Mouse (Mus musculus) urinary bladder, postnatal 4 days (tissue): ENCODE measurements around the gene Olfr389.

Experiments used
- DNase-seq, 2 experiments: peaks; one replicate each; pipeline ENCODE4 v3.0.0; 2021 to 2022; ENCODE audit warnings: low spot score in 2 of 2

Olfr389 gene

DNA sequence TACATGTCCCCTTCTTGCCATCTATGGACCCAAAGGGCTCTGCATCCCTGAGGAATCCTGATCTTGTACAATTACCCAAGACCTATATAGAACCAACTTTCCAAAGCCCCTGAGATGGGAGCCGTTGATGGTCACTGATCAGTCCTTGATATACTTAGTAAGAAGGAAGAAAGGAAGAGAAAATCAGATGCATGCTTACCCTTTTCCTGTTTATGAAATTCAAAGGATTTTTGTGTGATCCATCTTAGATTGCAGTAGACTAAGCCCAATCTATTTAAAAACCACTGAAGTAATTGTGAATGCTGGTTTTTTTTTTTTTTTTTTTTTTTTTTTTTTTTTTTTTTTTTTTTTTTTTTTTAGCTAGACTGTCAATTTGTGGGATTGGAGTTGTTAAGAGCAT is at the start of gene Olfr389:
Gene Olfr389, minus strand, starts transcription at position 101 of the 400 bp plus-strand sequence.
- no peak for DNase-seq

DNA sequence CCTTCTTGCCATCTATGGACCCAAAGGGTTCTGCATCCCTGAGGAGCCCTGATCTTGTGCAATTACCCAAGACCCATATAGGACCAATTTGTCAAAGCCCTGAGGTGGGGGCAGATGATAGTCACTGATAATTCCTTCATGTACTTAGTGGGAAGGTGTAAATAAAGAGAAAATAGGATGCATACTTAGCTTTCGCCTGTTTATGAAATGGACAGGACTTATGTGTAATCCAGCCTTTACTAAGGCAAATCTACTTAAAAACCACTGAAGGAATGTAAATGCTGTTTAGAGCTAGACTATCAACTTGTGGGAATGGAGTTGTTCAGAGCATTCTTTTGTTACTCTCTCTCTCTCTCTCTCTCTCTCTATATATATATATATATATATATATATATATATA is 36.4 kb upstream of the Olfr389 start, which contains the start of gene Olfr392:
Gene Olfr392, minus strand, starts transcription at position 101 of the 400 bp plus-strand sequence.
- no peak for DNase-seq

DNA sequence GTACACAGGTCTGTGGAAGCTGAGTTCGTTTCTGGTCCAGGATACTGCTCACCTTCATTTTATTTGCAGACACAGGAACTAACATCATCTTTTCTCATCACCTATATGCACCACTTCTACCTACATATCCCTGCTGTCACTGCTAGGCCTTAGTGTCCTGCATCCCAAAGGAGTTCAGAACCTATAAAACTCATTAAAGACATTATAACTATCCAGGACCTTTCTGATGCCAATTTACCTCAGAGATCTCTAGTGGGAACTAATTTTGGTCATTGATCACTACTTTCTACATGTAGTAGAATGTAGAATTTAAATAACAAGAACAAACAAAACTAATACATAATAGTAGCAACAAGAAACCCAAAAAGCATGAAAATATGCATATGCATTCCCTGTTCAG is 22.4 kb upstream of the Olfr389 start, which contains the start of gene Olfr391-ps:
Gene Olfr391-ps, minus strand, starts transcription at position 101 of the 400 bp plus-strand sequence.
- no peak for DNase-seq

DNA sequence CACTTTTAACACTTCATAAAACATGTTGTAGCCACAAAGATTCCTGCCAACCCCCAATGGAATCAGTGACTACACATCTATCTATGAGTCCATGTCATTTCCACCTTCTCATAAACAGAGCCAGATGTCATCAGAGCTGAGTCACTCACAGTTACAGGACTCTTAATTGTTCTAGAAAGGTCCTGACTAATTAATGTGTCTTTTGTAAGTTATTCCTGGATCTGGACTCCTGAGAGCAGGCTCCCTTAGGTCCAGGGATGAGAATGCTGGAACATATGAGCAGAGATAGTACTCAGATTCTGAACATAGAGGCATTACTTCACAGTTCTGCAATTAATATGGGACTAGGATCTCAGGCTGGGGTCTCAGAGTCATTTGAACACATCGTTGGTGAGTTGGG is 2.2 kb upstream of the Olfr389 start, which contains the start of gene Olfr390:
Gene Olfr390, plus strand, starts transcription at position 301 of the 400 bp plus-strand sequence.
- DNase-seq = no peak

DNA sequence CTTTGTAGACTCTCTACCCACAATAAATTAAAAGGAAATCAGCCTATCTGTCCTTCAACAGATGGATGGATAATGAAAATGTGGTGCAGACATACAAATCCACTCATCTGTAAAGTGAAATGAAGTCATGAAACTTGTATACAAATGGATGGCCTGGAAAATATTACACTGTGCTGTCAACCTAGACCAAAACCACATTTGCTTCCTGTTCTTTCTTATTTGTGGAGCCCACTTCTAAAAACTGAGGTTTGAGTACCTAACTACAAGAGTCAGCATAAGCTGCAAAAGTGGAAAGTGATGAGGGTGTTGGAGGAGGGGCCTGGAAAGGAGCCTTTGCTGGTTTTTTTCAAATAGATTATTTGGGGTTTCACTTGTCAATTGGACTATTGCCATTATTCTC is 21.4 kb downstream of the Olfr389 start:
- DNase-seq = no peak
